Mouse (Mus musculus) adrenal gland, adult (tissue): ENCODE data around the gene Gm7951.
"Not testable (repeated sequence)": the region's sequence is repeated elsewhere in the genome, so short reads cannot be mapped to it uniquely, and the experiment has no call there.

Source experiments
- DNase-seq, 2 experiments: peaks; one replicate each; pipeline ENCODE4 v3.0.0; 2022 to 2023; ENCODE audit warnings: low spot score in 1 of 2; ENCODE audit not compliant: inconsistent age in 2 of 2

The Gm7951 gene

DNA sequence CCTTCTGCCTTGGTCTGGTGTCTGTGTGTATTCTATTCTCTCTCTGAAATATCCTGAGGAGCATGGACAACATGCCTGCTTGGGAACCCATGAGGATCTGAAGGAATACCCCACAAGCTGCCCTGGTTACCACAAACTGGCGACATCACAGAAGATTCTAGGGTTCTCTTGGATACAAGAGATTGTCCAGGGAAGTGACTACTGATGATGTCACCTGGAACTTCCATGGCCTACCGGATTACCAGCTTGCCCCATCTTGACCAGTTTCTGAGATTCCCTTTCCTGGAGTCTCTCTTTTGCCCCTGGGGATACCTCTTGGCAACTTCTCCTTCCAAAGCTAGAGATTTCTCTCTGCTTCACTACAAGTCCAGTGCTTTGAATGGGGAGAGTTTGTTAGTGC lies at the start of gene Gm7951:
Gene Gm7951 (minus strand): TSS at position 101 of the 400 bp plus-strand sequence.
- not testable (repeated sequence) for DNase-seq

GRCm38 (mm10) chr14:42162522-42162921 lies 45.4 kb upstream of the Gm7951 start, which contains the start of gene Gm17027:
Gm17027 (minus strand) TSS chr14:42162622.
- DNase-seq, result not testable (repeated sequence)

DNA sequence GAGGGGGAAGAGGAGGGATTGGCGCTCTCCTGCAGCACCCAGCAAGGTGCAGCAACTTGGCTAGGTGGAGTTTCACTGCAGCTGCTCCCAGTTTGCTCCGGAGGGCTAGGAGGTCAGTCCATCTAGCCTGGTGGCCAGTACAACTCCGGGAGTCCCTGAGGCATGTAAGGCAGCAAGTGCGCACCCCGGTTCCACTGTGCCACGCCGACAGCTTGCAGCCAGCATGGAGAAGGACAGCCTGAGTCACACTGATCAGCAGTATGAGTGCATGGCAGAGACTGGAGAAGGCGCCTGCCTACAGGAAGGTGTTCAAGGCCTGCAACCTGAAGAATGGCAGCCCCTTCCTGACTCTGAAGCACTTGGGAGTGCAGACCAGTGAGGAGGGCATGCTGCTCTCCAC lies 17.4 kb upstream of the Gm7951 start:
- peak in 1 of 2 experiments; percentile 21 for DNase-seq

DNA sequence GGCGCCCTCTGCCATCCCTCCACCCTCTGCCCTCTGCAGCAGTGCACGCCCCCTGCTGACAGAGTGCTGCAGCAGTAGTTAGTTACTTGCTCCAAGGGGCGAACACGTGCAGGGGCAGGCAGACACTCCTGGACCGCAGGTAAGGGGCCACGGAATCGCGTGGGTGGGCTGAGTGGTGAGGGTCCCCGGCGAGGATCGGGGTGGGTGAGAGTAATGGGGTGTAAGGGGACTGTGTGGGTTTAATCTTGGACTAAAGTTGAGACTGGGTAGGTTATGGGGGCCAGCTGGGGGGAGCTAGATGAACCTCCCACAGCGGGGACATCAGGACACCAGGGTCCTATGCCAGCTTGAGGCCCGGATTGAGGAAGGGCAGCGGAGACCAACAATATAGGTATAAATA lies 16.6 kb upstream of the Gm7951 start:
- DNase-seq, result peak in 1 of 2 experiments; percentile 15
